7 mouse cellular contexts compared by ENCODE assay signal in genomic region chr2:23014935-23015334, GRCm38 (mm10). TPM values are rescaled to one million over a fixed set of nuclear protein-coding genes. Genes with fewer than 3 reads are reported as not detected.
A peak's percentile ranks its signal among the peaks of the same experiment; 100 is the strongest.
DNase-seq lines count a peak whose midpoint lies in the region; ATAC-seq and TF ChIP-seq lines count a peak whose summit lies in the region.
"Not testable (repeated sequence)": the region's sequence is repeated elsewhere in the genome, so short reads cannot be mapped to it uniquely, and the experiment has no call there.

No protein-coding gene starts in this region.

- not testable (repeated sequence) for H3K9me3 ChIP-seq in E14TG2a.4 (ENCODE audit: low read length); heart, embryonic 12.5 days (replicated peaks); intestine, embryonic 15.5 days; kidney, postnatal 0 days (replicated peaks; ENCODE audit: low read length); lung, embryonic 14.5 days (ENCODE audit: low read depth, low read length); neural tube, embryonic 13.5 days; stomach, postnatal 0 days (ENCODE audit: control insufficient read depth, low read length)

- H3K9ac ChIP-seq in heart, embryonic 12.5 days; intestine, embryonic 15.5 days; kidney, postnatal 0 days (ENCODE audit: low read depth, low read length); lung, embryonic 14.5 days; neural tube, embryonic 13.5 days; stomach, postnatal 0 days (ENCODE audit: low read length): not testable (repeated sequence)

- peak overlapping the region; percentile 28; the same call in 1 of the 2 replicates for H3K27ac ChIP-seq in heart, embryonic 12.5 days (ENCODE audit: poor library complexity, severe bottlenecking)
- not testable (repeated sequence) for H3K27ac ChIP-seq in intestine, embryonic 15.5 days; kidney, postnatal 0 days; lung, embryonic 14.5 days (ENCODE audit: low read depth); neural tube, embryonic 13.5 days (replicated peaks); stomach, postnatal 0 days (replicated peaks)

- peaks cover 24% of the 10 kb centered on the region for H3K4me1 ChIP-seq in E14TG2a.4 (replicated peaks; ENCODE audit: low read depth, low read length)
- H3K4me1 ChIP-seq in heart, embryonic 12.5 days (replicated peaks) = peaks cover 13% of the 10 kb centered on the region
- H3K4me1 ChIP-seq in intestine, embryonic 15.5 days (replicated peaks); kidney, postnatal 0 days (replicated peaks; ENCODE audit: insufficient read depth, low read length); lung, embryonic 14.5 days (ENCODE audit: insufficient read depth); stomach, postnatal 0 days (replicated peaks; ENCODE audit: control insufficient read depth, insufficient read depth): not testable (repeated sequence)
- H3K4me1 ChIP-seq in neural tube, embryonic 13.5 days (replicated peaks) = peaks cover 13% of the 10 kb centered on the region; the same call in 1 of the 2 replicates

- not testable (repeated sequence) for ATAC-seq in heart, embryonic 12.5 days (ENCODE audit: insufficient number of reproducible peaks, low FRiP score); kidney, postnatal 0 days (replicated peaks; ENCODE audit: low FRiP score, low read depth)
- 0 out of 2 replicates have a peak, but pooled peaks have one; percentile 43 for ATAC-seq in intestine, embryonic 15.5 days
- peak; percentile 52; the same call in 1 of the 2 replicates for ATAC-seq in lung, embryonic 14.5 days (ENCODE audit: insufficient read depth)
- peak; percentile 40; the same call in 1 of the 2 replicates for ATAC-seq in neural tube, embryonic 13.5 days (ENCODE audit: low read depth)
- peak; percentile 74 for ATAC-seq in stomach, postnatal 0 days (ENCODE audit: low FRiP score, low TSS enrichment)

- WGBS in heart, embryonic 12.5 days = 68% methylated on average over 3 of the region's 3 CpGs
- 55% methylated on average over 2 of the region's 3 CpGs for WGBS in intestine, embryonic 15.5 days
- 47% methylated on average over 2 of the region's 3 CpGs for WGBS in kidney, postnatal 0 days
- 30% methylated on average over 2 of the region's 3 CpGs for WGBS in lung, embryonic 14.5 days
- 74% methylated on average over 2 of the region's 3 CpGs for WGBS in neural tube, embryonic 13.5 days
- 34% methylated on average over 2 of the region's 3 CpGs for WGBS in stomach, postnatal 0 days

- peak overlapping the region; percentile 66 for H3K4me3 ChIP-seq in E14TG2a.4 (replicated peaks; ENCODE audit: low read length)
- not testable (repeated sequence) for H3K4me3 ChIP-seq in heart, embryonic 12.5 days; intestine, embryonic 15.5 days (replicated peaks); kidney, postnatal 0 days (replicated peaks; ENCODE audit: low read depth, low read length); lung, embryonic 14.5 days (ENCODE audit: low read depth, low read length); neural tube, embryonic 13.5 days; stomach, postnatal 0 days (ENCODE audit: low read depth, low read length)

- not testable (repeated sequence) for TF ChIP-seq EP300 in stomach, postnatal 0 days (optimal IDR thresholded peaks at IDR 0.05)

- H3K36me3 ChIP-seq in E14TG2a.4 (ENCODE audit: insufficient read depth, low read length); heart, embryonic 12.5 days; intestine, embryonic 15.5 days; kidney, postnatal 0 days (ENCODE audit: insufficient read depth, low read length); lung, embryonic 14.5 days (ENCODE audit: insufficient read depth); neural tube, embryonic 13.5 days; stomach, postnatal 0 days (ENCODE audit: control insufficient read depth, insufficient read depth, low read length): not testable (repeated sequence)

- peak overlapping the region; percentile 31 for H3K4me2 ChIP-seq in heart, embryonic 12.5 days
- H3K4me2 ChIP-seq in intestine, embryonic 15.5 days (replicated peaks); neural tube, embryonic 13.5 days; stomach, postnatal 0 days (replicated peaks; ENCODE audit: low read depth): not testable (repeated sequence)
- H3K4me2 ChIP-seq in kidney, postnatal 0 days (ENCODE audit: low read length) = 0 out of 2 replicates have a peak overlapping the region, but pooled peaks have one; percentile 16
- H3K4me2 ChIP-seq in lung, embryonic 14.5 days = peak overlapping the region; percentile 29

- H3K27me3 ChIP-seq in E14TG2a.4 (ENCODE audit: insufficient read depth, low read length); heart, embryonic 12.5 days (replicated peaks); intestine, embryonic 15.5 days (replicated peaks); kidney, postnatal 0 days (ENCODE audit: insufficient read depth, low read length); lung, embryonic 14.5 days (ENCODE audit: insufficient read depth, low read length); neural tube, embryonic 13.5 days; stomach, postnatal 0 days (ENCODE audit: control insufficient read depth, insufficient read depth, low read length): not testable (repeated sequence)

- not testable (repeated sequence) for DNase-seq in kidney, postnatal 0 days (ENCODE audit: low spot score); lung, embryonic 14.5 days; stomach, postnatal 0 days (ENCODE audit: low spot score)

- not testable (repeated sequence) for TF ChIP-seq CTCF in E14TG2a.4 (conservative IDR thresholded peaks at IDR 0.05; ENCODE audit: low read length); kidney, postnatal 0 days (IDR thresholded peaks at IDR 0.05; ENCODE audit: low read depth); lung, embryonic 14.5 days (IDR thresholded peaks at IDR 0.05; ENCODE audit: low read depth); stomach, postnatal 0 days (IDR thresholded peaks at IDR 0.05; ENCODE audit: low read depth)

RNA-seq across cellular contexts. Expression of gene Abi1, which starts 25.1 kb away (rescaled TPM):
- polyA plus RNA-seq in heart, embryonic 12.5 days (2016; fragmentation: Nextera tagmentation; extraction: Ambion mirVana) = 33.9 and 37.0 TPM in 2 replicates
- polyA plus RNA-seq in intestine, embryonic 15.5 days (2015; fragmentation: Nextera tagmentation; extraction: Ambion mirVana) = 46.6 TPM in 2 replicates
- 41.0 and 45.0 TPM in 2 replicates for polyA plus RNA-seq in kidney, postnatal 0 days (2015; fragmentation: Nextera tagmentation; extraction: Ambion mirVana)
- polyA plus RNA-seq in lung, embryonic 14.5 days (2014; fragmentation: Nextera tagmentation; extraction: Ambion mirVana) = 43.5 and 46.5 TPM in 2 replicates
- polyA plus RNA-seq in neural tube, embryonic 13.5 days (2015; fragmentation: Nextera tagmentation; extraction: Ambion mirVana) = 53.8 and 56.4 TPM in 2 replicates
- 40.7 and 42.4 TPM in 2 replicates for polyA plus RNA-seq in stomach, postnatal 0 days (2015; fragmentation: Nextera tagmentation; extraction: Ambion mirVana)

RNA-seq across cellular contexts. Expression of gene Acbd5, which starts 53.0 kb away (rescaled TPM):
- 32.7 and 33.7 TPM in 2 replicates for polyA plus RNA-seq in heart, embryonic 12.5 days (2016; fragmentation: Nextera tagmentation; extraction: Ambion mirVana)
- polyA plus RNA-seq in intestine, embryonic 15.5 days (2015; fragmentation: Nextera tagmentation; extraction: Ambion mirVana) = 31.0 and 31.8 TPM in 2 replicates
- polyA plus RNA-seq in kidney, postnatal 0 days (2015; fragmentation: Nextera tagmentation; extraction: Ambion mirVana) = 31.1 and 34.3 TPM in 2 replicates
- 21.2 and 24.6 TPM in 2 replicates for polyA plus RNA-seq in lung, embryonic 14.5 days (2014; fragmentation: Nextera tagmentation; extraction: Ambion mirVana)
- 78.0 and 81.1 TPM in 2 replicates for polyA plus RNA-seq in neural tube, embryonic 13.5 days (2015; fragmentation: Nextera tagmentation; extraction: Ambion mirVana)
- polyA plus RNA-seq in stomach, postnatal 0 days (2015; fragmentation: Nextera tagmentation; extraction: Ambion mirVana) = 27.8 and 32.9 TPM in 2 replicates
